Mouse (Mus musculus) spleen, adult 12 weeks (tissue): ENCODE measurements around the gene Zfp398.

ENCODE experiments used
- DNase-seq: peaks from one replicate; pipeline ENCODE4 v3.0.0; 2022; ENCODE audit warnings: low spot score

The Zfp398 gene

GRCm38 (mm10) chr6:47904361-47904760 is 68.9 kb downstream of the Zfp398 start:
- no peak for DNase-seq

- DNase-seq = no peak
Observed at GRCm38 (mm10) chr6:47904917-47905695, 69.6 kb downstream of the Zfp398 start.

GRCm38 (mm10) chr6:47906326-47906725 is 70.9 kb downstream of the Zfp398 start:
- no peak for DNase-seq

GRCm38 (mm10) chr6:47909007-47909406 is 73.5 kb downstream of the Zfp398 start:
- DNase-seq = no peak

GRCm38 (mm10) chr6:47911650-47912049 is 76.2 kb downstream of the Zfp398 start:
- no peak for DNase-seq

- no peak for DNase-seq
Observed at GRCm38 (mm10) chr6:47912991-47913390, 77.5 kb downstream of the Zfp398 start.

- DNase-seq = no peak
Observed at GRCm38 (mm10) chr6:47917051-47917450, 81.6 kb downstream of the Zfp398 start.

GRCm38 (mm10) chr6:47918768-47919274 is 83.4 kb downstream of the Zfp398 start:
- DNase-seq = no peak

- no peak for DNase-seq
Observed at GRCm38 (mm10) chr6:47919646-47920446, 84.4 kb downstream of the Zfp398 start.

GRCm38 (mm10) chr6:47920447-47921340 is 85.2 kb downstream of the Zfp398 start, which contains the start of gene Zfp212:
Gene Zfp212, plus strand, starts transcription at chr6:47920476.
- peak; percentile 84 for DNase-seq
